Mouse (Mus musculus): Measurements from ENCODE around the gene Tmem229b. TPM values are rescaled to one million over a fixed set of nuclear protein-coding genes. Genes with fewer than 3 reads are reported as not detected.
"Not testable (repeated sequence)": the region's sequence is repeated elsewhere in the genome, so short reads cannot be mapped to it uniquely, and the experiment has no call there.

The Tmem229b gene
- polyA plus RNA-seq, 1 experiment from 2014 or later, result 3.7 TPM

- ATAC-seq (ENCODE audit: low read depth), result no peak
Observed at GRCm38 (mm10) chr12:78923539-78924189, 83.8 kb downstream of the Tmem229b start.

GRCm38 (mm10) chr12:78922977-78923376 lies 84.5 kb downstream of the Tmem229b start:
- H3K4me2 ChIP-seq (ENCODE audit: low read depth, low read length); H3K27ac ChIP-seq (ENCODE audit: low read length); H3K27me3 ChIP-seq (ENCODE audit: control insufficient read depth, insufficient read depth, low read depth, low read length); H3K9ac ChIP-seq (ENCODE audit: low read depth, low read length); H3K36me3 ChIP-seq (ENCODE audit: control insufficient read depth, insufficient read depth); H3K9me3 ChIP-seq (replicated peaks; ENCODE audit: control insufficient read depth, low read length); H3K4me3 ChIP-seq (ENCODE audit: low read depth, low read length); ATAC-seq (ENCODE audit: low read depth): not testable (repeated sequence)
- peaks cover 15% of the 10 kb centered on the region for H3K4me1 ChIP-seq (ENCODE audit: control insufficient read depth, low read depth, low read length)

More at GRCm38 (mm10) chr12:78923539-78924189, 83.8 kb downstream of the Tmem229b start:
- H3K4me2 ChIP-seq (ENCODE audit: low read depth, low read length), result no peak overlapping the region
- no peaks in the 10 kb centered on the region for H3K9me3 ChIP-seq (replicated peaks; ENCODE audit: control insufficient read depth, low read length)
- no peak overlapping the region for H3K9ac ChIP-seq (ENCODE audit: low read depth, low read length)
- peaks cover 9% of the 10 kb centered on the region for H3K4me1 ChIP-seq (ENCODE audit: control insufficient read depth, low read depth, low read length)
- H3K4me3 ChIP-seq (ENCODE audit: low read depth, low read length), result no peak overlapping the region
- H3K36me3 ChIP-seq (ENCODE audit: control insufficient read depth, insufficient read depth), result no peaks in the 10 kb centered on the region
- peaks cover 5% of the 10 kb centered on the region; the same call in 1 of the 2 replicates for H3K27me3 ChIP-seq (ENCODE audit: control insufficient read depth, insufficient read depth, low read depth, low read length)
- peak overlapping the region; percentile 29; the same call in 1 of the 2 replicates for H3K27ac ChIP-seq (ENCODE audit: low read length)
- 67% methylated on average over 7 of the region's 7 CpGs for WGBS (ENCODE audit: insufficient replicate concordance)

GRCm38 (mm10) chr12:78922058-78922457 lies 85.4 kb downstream of the Tmem229b start:
- no peaks in the 10 kb centered on the region for H3K36me3 ChIP-seq (ENCODE audit: control insufficient read depth, insufficient read depth)
- H3K27ac ChIP-seq (ENCODE audit: low read length), result no peak overlapping the region
- 68% methylated on average over 3 of the region's 3 CpGs for WGBS (ENCODE audit: insufficient replicate concordance)
- H3K27me3 ChIP-seq (ENCODE audit: control insufficient read depth, insufficient read depth, low read depth, low read length), result no peaks in the 10 kb centered on the region; the same call in 1 of the 2 replicates
- H3K9ac ChIP-seq (ENCODE audit: low read depth, low read length), result no peak overlapping the region
- no peak overlapping the region for H3K4me2 ChIP-seq (ENCODE audit: low read depth, low read length)
- H3K4me1 ChIP-seq (ENCODE audit: control insufficient read depth, low read depth, low read length), result peaks cover 15% of the 10 kb centered on the region
- ATAC-seq (ENCODE audit: low read depth), result no peak
- H3K4me3 ChIP-seq (ENCODE audit: low read depth, low read length), result no peak overlapping the region
- H3K9me3 ChIP-seq (replicated peaks; ENCODE audit: control insufficient read depth, low read length), result no peaks in the 10 kb centered on the region

GRCm38 (mm10) chr12:78921421-78921820 lies 86.0 kb downstream of the Tmem229b start:
- H3K27ac ChIP-seq (ENCODE audit: low read length), result no peak overlapping the region
- ATAC-seq (ENCODE audit: low read depth), result no peak
- no peaks in the 10 kb centered on the region for H3K9me3 ChIP-seq (replicated peaks; ENCODE audit: control insufficient read depth, low read length)
- no peak overlapping the region for H3K4me3 ChIP-seq (ENCODE audit: low read depth, low read length)
- no peak overlapping the region for H3K4me2 ChIP-seq (ENCODE audit: low read depth, low read length)
- WGBS (ENCODE audit: insufficient replicate concordance), result 69% methylated on average over 4 of the region's 4 CpGs
- no peak overlapping the region for H3K9ac ChIP-seq (ENCODE audit: low read depth, low read length)
- no peaks in the 10 kb centered on the region for H3K36me3 ChIP-seq (ENCODE audit: control insufficient read depth, insufficient read depth)
- peaks cover 15% of the 10 kb centered on the region for H3K4me1 ChIP-seq (ENCODE audit: control insufficient read depth, low read depth, low read length)
- H3K27me3 ChIP-seq (ENCODE audit: control insufficient read depth, insufficient read depth, low read depth, low read length), result no peaks in the 10 kb centered on the region; the same call in 1 of the 2 replicates

- Histone ChIP-seq H3K36me3 (ENCODE audit: control insufficient read depth, insufficient read depth) (no peaks in the 10 kb centered on the region), H3K27ac (ENCODE audit: low read length) (no peak overlapping the region), H3K9me3 (replicated peaks; ENCODE audit: control insufficient read depth, low read length) (no peaks in the 10 kb centered on the region), H3K4me3 (ENCODE audit: low read depth, low read length) (no peak overlapping the region; the same call in 1 of the 2 replicates), H3K27me3 (ENCODE audit: control insufficient read depth, insufficient read depth, low read depth, low read length) (no peaks in the 10 kb centered on the region; the same call in 1 of the 2 replicates), H3K4me2 (ENCODE audit: low read depth, low read length) (peak overlapping the region; percentile 49), H3K4me1 (ENCODE audit: control insufficient read depth, low read depth, low read length) (peaks cover 36% of the 10 kb centered on the region), H3K9ac (ENCODE audit: low read depth, low read length) (peak overlapping the region; percentile 12)
- ATAC-seq (ENCODE audit: low read depth), result peak; percentile 28
- WGBS (ENCODE audit: insufficient replicate concordance), result 27% methylated on average over 16 of the region's 16 CpGs
Observed at GRCm38 (mm10) chr12:78919079-78919712, 88.2 kb downstream of the Tmem229b start.

- peak overlapping the region; percentile 34 for H3K9ac ChIP-seq (ENCODE audit: low read depth, low read length)
- H3K27me3 ChIP-seq (ENCODE audit: control insufficient read depth, insufficient read depth, low read depth, low read length), result peaks cover 3% of the 10 kb centered on the region; the same call in 1 of the 2 replicates
- H3K9me3 ChIP-seq (replicated peaks; ENCODE audit: control insufficient read depth, low read length), result no peaks in the 10 kb centered on the region
- no peaks in the 10 kb centered on the region for H3K36me3 ChIP-seq (ENCODE audit: control insufficient read depth, insufficient read depth)
- 16% methylated on average over 11 of the region's 11 CpGs for WGBS (ENCODE audit: insufficient replicate concordance)
- peak overlapping the region; percentile 59; the same call in 1 of the 2 replicates for H3K27ac ChIP-seq (ENCODE audit: low read length)
- H3K4me3 ChIP-seq (ENCODE audit: low read depth, low read length), result peak overlapping the region; percentile 24; the same call in 1 of the 2 replicates
- ATAC-seq (ENCODE audit: low read depth), result peak; percentile 62
- peaks cover 43% of the 10 kb centered on the region for H3K4me1 ChIP-seq (ENCODE audit: control insufficient read depth, low read depth, low read length)
- H3K4me2 ChIP-seq (ENCODE audit: low read depth, low read length), result peak overlapping the region; percentile 49
Observed at GRCm38 (mm10) chr12:78918227-78919078, 89.0 kb downstream of the Tmem229b start.

GRCm38 (mm10) chr12:78916278-78916677 lies 91.1 kb downstream of the Tmem229b start:
- no peak overlapping the region for H3K4me3 ChIP-seq (ENCODE audit: low read depth, low read length)
- H3K9me3 ChIP-seq (replicated peaks; ENCODE audit: control insufficient read depth, low read length), result no peaks in the 10 kb centered on the region
- peaks cover 11% of the 10 kb centered on the region; the same call in 1 of the 2 replicates for H3K27me3 ChIP-seq (ENCODE audit: control insufficient read depth, insufficient read depth, low read depth, low read length)
- no peak overlapping the region for H3K4me2 ChIP-seq (ENCODE audit: low read depth, low read length)
- H3K9ac ChIP-seq (ENCODE audit: low read depth, low read length), result peak overlapping the region; percentile 48
- WGBS (ENCODE audit: insufficient replicate concordance), result 65% methylated on average over 3 of the region's 3 CpGs
- H3K4me1 ChIP-seq (ENCODE audit: control insufficient read depth, low read depth, low read length), result peaks cover 50% of the 10 kb centered on the region
- peak overlapping the region; percentile 91 for H3K27ac ChIP-seq (ENCODE audit: low read length)
- no peaks in the 10 kb centered on the region for H3K36me3 ChIP-seq (ENCODE audit: control insufficient read depth, insufficient read depth)
- no peak for ATAC-seq (ENCODE audit: low read depth)

- H3K4me3 ChIP-seq (ENCODE audit: low read depth, low read length), result 0 out of 2 replicates have a peak overlapping the region, but pooled peaks have one; percentile 11
- peaks cover 54% of the 10 kb centered on the region for H3K4me1 ChIP-seq (ENCODE audit: control insufficient read depth, low read depth, low read length)
- peak overlapping the region; percentile 22; the same call in 1 of the 2 replicates for H3K4me2 ChIP-seq (ENCODE audit: low read depth, low read length)
- H3K9ac ChIP-seq (ENCODE audit: low read depth, low read length), result peak overlapping the region; percentile 48
- H3K27me3 ChIP-seq (ENCODE audit: control insufficient read depth, insufficient read depth, low read depth, low read length), result peaks cover 11% of the 10 kb centered on the region; the same call in 1 of the 2 replicates
- H3K9me3 ChIP-seq (replicated peaks; ENCODE audit: control insufficient read depth, low read length), result no peaks in the 10 kb centered on the region
- no peaks in the 10 kb centered on the region for H3K36me3 ChIP-seq (ENCODE audit: control insufficient read depth, insufficient read depth)
- 18% methylated on average over 3 of the region's 3 CpGs for WGBS (ENCODE audit: insufficient replicate concordance)
- H3K27ac ChIP-seq (ENCODE audit: low read length), result peak overlapping the region; percentile 91
- ATAC-seq (ENCODE audit: low read depth), result peak; percentile 33
Observed at GRCm38 (mm10) chr12:78915561-78915960, 91.9 kb downstream of the Tmem229b start.
